Mouse (Mus musculus) CD8-positive naive resting alpha-beta T cell, adult 2 months (primary cell): Measurements from ENCODE around the gene Ube2i.

Source experiments
- DNase-seq, 2 experiments: peaks; one replicate each; pipeline ENCODE4 v3.0.0; 2022; ENCODE audit warnings: low read depth in 2 of 2, low spot score in 2 of 2

Gene Ube2i

GRCm38 (mm10) chr17:25219492-25220295, 54.7 kb downstream of the Ube2i start:
- DNase-seq = peak; percentile 27 to 49

- no peak for DNase-seq
These were observed 55.5 kb downstream of the Ube2i start for GRCm38 (mm10) chr17:25218967-25219366.

- DNase-seq = no peak
These were observed 59.0 kb downstream of the Ube2i start for GRCm38 (mm10) chr17:25215431-25215830.
